Mouse (Mus musculus) cerebellum, postnatal 4 days (tissue): Measurements from ENCODE around the gene Rilp.
"Not testable (repeated sequence)": the region's sequence is repeated elsewhere in the genome, so short reads cannot be mapped to it uniquely, and the experiment has no call there.

Source experiments
- DNase-seq, 2 experiments: peaks; one replicate each; pipeline ENCODE4 v3.0.0; 2022; ENCODE audit warnings: low spot score in 2 of 2, mixed read lengths in 1 of 2

Gene Rilp

GRCm38 (mm10) chr11:75533314-75534015 lies 23.6 kb downstream of the Rilp start:
- no peak for DNase-seq

DNA sequence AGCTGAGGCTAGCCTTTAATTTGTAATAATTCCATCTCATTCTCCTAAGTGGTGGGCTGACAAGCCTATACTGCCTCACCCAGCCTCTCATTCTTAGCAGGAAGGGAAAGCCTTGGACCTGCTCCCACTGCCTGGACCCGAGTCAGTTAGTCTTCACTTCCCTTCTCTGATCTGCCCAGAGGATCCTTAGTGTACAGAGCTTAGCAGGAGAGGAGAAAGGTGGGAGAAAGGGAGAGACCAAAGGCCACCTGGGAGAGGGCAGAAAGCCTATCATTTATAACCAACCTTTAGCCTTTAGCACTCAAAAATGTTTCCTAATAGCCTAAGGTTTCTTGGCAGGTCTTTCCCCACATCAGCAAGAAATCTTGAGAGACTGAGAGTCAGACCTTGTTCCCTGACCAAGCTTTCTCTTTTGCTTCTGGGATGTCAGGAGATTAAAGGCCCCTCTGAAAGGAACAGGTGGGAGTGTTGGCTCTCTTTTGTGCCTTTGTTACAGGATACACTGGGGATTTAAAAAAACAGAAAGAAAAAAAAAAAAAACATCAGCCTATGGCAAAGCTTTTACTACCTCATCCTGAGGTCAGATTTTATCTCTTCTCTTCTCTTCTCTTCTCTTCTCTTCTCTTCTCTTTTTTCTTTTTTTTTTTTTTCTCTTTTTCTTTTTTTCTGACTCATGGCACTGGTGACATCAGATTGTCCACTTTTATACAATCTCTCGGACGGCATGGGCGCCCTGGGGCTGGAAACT lies 24.6 kb downstream of the Rilp start:
- DNase-seq, result no peak

GRCm38 (mm10) chr11:75535106-75535795 lies 25.4 kb downstream of the Rilp start:
- no peak for DNase-seq

DNA sequence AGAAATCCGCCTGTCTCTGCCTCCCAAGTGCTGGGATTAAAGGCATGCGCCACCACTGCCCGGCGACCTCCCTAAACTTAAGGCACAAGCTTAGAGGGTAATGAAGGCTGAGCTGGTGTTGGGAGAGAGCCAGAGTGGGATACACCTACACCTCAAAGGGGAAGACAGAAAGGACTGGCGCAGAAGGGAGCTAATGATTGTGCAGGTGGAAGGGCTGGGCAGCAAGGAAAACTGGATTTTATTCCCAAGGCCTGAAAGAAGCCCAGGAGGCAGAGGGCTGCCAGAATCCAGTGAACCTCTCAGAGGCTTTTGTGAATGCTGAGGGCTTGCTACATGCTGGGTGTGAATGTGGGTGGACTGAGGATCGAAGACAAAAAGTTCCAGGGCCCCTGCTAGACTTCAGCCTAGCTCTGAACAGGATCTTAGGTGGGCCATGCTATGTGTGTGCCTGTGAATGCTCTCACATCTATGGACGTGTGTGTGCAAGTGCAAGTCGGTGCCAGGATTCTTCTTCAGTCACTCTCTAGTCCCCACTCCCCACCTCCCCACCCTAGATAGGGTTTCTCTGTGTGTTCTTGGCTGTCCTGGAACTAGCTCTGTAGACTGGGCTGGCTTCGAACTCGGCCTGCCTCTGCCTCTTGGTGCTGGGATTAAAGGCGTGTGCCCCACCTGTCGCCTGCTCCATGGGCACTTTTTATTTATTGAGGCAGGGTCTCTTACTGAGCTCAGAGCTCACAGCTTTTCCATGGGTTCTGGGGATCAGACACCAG lies 26.5 kb downstream of the Rilp start:
- no peak for DNase-seq

- DNase-seq, result no peak
Observed at GRCm38 (mm10) chr11:75537025-75537414, 27.1 kb downstream of the Rilp start.

- no peak for DNase-seq
Observed at GRCm38 (mm10) chr11:75537491-75538183, 27.7 kb downstream of the Rilp start.

- DNase-seq, result no peak
Observed at GRCm38 (mm10) chr11:75538184-75538969, 28.5 kb downstream of the Rilp start.

GRCm38 (mm10) chr11:75538970-75539299 lies 29.0 kb downstream of the Rilp start:
- no peak for DNase-seq

DNA sequence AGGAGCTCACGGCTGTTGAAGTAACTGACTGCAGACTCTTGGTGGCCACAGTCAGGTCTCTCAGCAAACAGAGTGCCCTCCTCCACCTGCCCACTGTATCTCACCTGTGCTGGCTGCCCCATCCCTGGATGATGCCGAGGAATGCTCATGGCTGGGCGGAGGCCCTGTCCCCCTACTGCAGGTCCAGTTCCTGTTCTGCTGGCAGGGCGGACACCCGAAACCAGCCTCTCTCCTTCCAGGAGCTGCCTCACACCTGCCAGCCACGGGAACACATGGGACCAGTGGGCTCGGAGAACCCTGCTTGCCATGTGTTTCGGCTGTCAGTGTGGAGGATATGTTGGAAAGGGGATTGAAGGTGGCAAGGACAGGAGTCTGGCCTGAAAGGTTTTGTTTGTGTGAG lies 30.3 kb downstream of the Rilp start:
- DNase-seq, result no peak

DNA sequence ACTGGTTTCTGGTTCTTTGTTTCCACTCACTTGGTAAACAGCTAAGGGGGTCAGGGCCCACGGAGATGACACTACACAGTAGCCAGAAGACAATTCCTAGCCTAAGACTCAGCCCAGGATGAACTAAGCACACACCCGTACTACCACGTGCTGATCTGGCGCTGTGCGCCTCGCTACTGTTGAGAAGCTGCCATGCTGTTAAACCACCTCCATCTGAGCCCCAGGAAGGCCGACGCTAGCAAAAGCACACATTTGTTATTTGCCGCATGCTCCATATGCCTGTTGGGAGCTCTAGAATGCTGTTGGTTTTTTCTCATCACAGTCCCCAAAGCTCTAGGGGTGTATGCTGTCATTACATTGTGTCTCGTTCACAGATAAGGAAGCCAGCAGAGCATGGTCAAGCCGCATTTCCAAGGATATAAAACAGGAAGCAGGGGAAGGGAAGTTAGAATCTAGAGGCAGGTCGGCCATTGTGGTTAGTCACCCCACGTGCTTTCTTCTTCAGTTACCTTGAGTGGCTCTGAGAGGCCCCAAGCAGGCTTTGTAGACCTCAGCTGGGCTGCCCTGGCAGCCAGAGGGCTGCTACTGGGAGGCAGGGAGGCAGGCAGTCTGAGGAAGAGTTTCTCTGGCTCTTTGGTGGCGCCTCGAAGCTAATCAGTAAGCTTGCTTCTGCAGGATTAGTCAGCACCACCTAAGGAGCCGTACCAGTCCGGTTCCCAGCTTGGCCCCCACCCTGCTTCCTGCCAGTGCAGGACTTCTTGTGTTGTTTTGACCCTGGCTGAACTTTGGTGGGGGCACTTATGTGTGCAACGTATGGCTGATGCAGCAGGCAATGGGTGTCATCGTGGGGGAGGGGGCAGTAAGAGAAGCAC lies 31.1 kb downstream of the Rilp start:
- DNase-seq, result no peak

GRCm38 (mm10) chr11:75544713-75545112 lies 34.8 kb downstream of the Rilp start:
- no peak for DNase-seq

DNA sequence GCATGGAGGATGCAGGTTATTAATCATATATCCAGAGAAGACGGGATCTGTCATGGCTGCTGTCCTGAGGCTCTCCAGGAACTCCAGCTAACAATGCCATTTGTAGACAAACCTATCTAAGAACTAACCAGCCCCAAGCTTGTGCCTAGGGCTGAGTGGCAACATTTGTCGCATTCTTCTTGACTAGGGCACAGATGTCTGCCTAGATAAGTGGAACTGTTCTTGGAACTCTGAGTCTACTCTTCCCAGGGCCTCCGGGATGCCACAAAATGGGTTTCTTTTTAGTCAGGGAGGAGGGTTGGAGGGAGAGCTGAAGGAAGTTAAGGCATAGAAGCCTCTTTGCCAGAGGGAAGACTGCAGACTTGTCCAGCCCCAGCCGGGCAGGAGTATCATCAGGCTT lies 36.2 kb downstream of the Rilp start:
- DNase-seq, result no peak

GRCm38 (mm10) chr11:75549658-75550111 lies 39.8 kb downstream of the Rilp start:
- DNase-seq, result no peak

DNA sequence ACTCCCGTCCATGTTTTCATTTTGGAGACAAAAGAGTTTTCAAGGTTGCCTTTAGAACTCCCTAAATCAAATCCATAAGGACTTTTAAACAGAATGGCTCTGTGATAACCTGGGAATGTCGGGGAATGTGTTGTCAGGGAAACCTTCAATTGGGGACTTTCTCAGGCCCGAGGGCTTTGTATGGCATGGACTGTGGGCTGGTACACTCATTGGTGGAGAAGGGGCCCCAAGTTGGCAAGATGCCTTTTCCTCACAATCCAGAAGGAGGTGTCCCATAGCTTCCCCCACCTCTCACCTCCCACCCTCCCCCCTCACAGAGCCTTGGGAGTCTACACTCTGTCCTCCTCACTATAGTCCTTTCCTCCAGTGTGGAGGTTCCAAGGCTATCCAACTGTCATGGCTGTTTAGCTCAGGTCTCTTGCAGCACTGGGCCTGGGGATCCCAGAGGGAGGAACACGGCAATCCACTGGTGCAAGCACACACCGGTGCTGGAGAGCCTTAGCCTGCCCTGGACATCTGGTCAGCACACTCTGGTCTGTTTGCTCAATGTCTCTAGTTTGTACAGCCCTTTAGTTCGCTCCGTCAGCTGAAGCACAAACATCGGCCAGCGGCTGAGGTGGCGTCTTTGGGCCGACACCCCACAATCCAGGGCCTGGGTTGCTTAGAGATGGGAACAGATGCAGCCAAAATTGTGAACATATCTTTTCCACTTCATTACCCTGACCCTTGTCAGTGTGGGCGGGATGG lies 40.5 kb downstream of the Rilp start:
- DNase-seq, result no peak

DNA sequence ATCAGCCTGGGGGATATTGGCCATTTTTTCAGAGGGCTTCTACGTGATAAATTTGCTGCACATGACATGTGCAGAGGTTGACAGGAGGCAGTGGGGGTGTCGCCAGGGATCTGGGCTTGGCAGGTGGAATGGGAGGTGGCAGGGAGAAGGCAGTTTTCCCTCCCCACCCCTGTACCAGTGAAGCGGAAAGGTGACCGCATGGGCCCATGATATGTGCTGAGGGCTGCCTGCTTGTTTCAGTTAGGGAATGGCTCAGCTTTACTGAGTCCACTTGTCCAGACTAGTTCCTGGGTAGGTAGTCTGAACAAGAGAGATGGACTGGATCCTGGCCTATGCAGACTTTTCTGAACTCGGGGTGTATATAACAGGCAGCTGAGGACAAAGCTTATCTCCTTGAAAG lies 41.4 kb downstream of the Rilp start:
- no peak for DNase-seq

GRCm38 (mm10) chr11:75551961-75552441 lies 42.1 kb downstream of the Rilp start:
- no peak for DNase-seq

DNA sequence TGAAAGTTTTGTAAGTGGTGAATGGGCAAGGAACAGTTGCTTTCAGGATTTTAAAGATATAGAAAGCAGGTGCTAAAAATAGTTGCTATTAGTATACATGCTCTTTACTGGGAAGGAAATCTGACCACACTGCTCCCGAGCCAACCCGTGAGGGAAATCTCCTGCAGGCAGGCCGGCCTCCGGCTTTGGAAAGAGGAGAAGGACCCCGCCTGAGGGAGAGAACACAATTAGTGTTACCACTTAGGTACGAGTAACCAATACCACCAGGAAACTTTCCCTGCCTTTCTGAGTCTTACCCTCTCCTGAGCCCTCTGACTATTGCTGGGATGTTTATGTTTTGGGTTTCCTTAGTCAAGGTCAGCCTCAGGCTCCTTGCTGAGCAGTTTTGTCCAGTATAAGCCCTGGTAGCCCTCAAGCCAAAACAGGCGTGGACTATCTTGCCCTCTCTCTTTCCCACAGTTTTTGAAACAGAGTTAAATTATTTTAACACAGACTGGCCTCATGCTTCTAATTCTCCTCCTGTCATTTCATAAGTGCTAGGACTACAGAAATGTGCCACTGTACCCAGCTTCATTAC lies 43.1 kb downstream of the Rilp start:
- DNase-seq, result no peak

DNA sequence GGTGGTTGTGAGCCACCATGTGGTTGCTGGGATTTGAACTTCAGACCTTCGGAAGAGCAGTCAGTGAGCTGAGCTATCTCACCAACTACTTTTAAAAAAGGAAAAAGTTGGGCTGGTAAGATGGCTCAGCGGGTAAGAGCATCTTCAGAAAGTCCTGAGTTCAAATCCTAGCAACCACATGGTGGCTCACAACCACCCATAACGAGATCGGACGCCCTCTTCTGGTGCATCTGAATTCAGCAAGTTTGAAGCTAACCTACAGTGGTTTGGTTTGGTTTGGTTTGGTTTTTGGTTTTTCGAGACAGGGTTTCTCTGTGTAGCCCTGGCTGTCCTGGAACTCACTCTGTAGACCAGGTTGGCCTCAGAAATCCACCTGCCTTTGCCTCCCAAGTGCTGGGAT lies 46.1 kb downstream of the Rilp start:
- not testable (repeated sequence) for DNase-seq
